Mouse (Mus musculus) C2C12 (cell line): ENCODE measurements around the gene Pde4c. TPM values are rescaled to one million over a fixed set of nuclear protein-coding genes. Genes with fewer than 3 reads are reported as not detected.

Experiments
- H3K27me3 ChIP-seq: one replicate; pipeline ENCODE4 v1.6.1; 2011; ENCODE audit not compliant: control insufficient read depth, insufficient read depth, insufficient read length
- H3K36me3 ChIP-seq: one replicate; pipeline ENCODE4 v1.6.1; 2011; ENCODE audit not compliant: control insufficient read depth, insufficient read depth
- H3K4me3 ChIP-seq: one replicate; pipeline ENCODE4 v1.5.1; 2011; ENCODE audit warnings: mild to moderate bottlenecking, control low read depth; ENCODE audit not compliant: poor library complexity, insufficient read depth, severe bottlenecking
- H3K79me2 ChIP-seq: one replicate; pipeline ENCODE4 v1.6.1; 2011; ENCODE audit not compliant: control insufficient read depth, insufficient read depth
- H3K79me3 ChIP-seq: one replicate; pipeline ENCODE4 v1.6.1; 2011; ENCODE audit warnings: low read depth, control low read depth
- H3ac ChIP-seq: one replicate; pipeline ENCODE3; 2011; ENCODE audit warnings: low read depth; ENCODE audit not compliant: control insufficient read depth, insufficient read length
- CEBPB ChIP-seq: IDR thresholded peaks from one replicate; pipeline ENCODE4 v1.6.1; 2011; ENCODE audit warnings: low read depth, mild to moderate bottlenecking, control low read depth, moderate library complexity
- CTCF ChIP-seq: IDR thresholded peaks from one replicate; pipeline ENCODE4 v1.5.1; 2011; ENCODE audit not compliant: control insufficient read depth, insufficient read depth, insufficient read length
- FOSL1 ChIP-seq: IDR thresholded peaks from one replicate; pipeline ENCODE4 v1.8.0; 2011; ENCODE audit warnings: mild to moderate bottlenecking, low read length; ENCODE audit not compliant: poor library complexity, insufficient read depth, severe bottlenecking
- MAX ChIP-seq: IDR thresholded peaks from one replicate; pipeline ENCODE4 v1.6.1; 2011; ENCODE audit warnings: mild to moderate bottlenecking, control low read depth
- MYOD1 ChIP-seq: IDR thresholded peaks from one replicate; pipeline ENCODE4 v1.6.1; 2011; ENCODE audit warnings: low read depth; ENCODE audit not compliant: control insufficient read depth, insufficient read length
- MYOG ChIP-seq: IDR thresholded peaks from one replicate; pipeline ENCODE4 v1.6.1; 2011; ENCODE audit not compliant: control insufficient read depth, insufficient read length; ENCODE audit errors: extremely low read depth
- USF1 ChIP-seq: IDR thresholded peaks from one replicate; pipeline ENCODE4 v1.6.1; 2011; ENCODE audit warnings: low read depth, mild to moderate bottlenecking, control low read depth, moderate library complexity
- polyA plus RNA-seq: library from polyadenylated mRNA; unstranded; fragments of >200 nt; fragmentation: generic; extraction: Trizol; gene quantifications from one replicate; pipeline ENCODE4 v1.2.1, GENCODE M21; 2012; ENCODE audit warnings: missing spikeins

The Pde4c gene
- polyA plus RNA-seq, 1 experiment: 0.01 TPM

- H3K27me3 ChIP-seq: no peaks in the 10 kb centered on the region
- TF ChIP-seq FOSL1: no peak
- TF ChIP-seq MYOG: no peak
- no peak for TF ChIP-seq MAX
- H3K4me3 ChIP-seq: no peak overlapping the region
- peaks cover 3% of the 10 kb centered on the region for H3K79me3 ChIP-seq
- H3K79me2 ChIP-seq: peaks cover 15% of the 10 kb centered on the region
- no peak overlapping the region for H3ac ChIP-seq
- peaks cover 18% of the 10 kb centered on the region for H3K36me3 ChIP-seq
Observed at GRCm38 (mm10) chr8:70758616-70759561, 35.4 kb downstream of the Pde4c start.

GRCm38 (mm10) chr8:70760350-70760749 is 36.8 kb downstream of the Pde4c start:
- H3K79me2 ChIP-seq: peaks cover 24% of the 10 kb centered on the region
- peaks cover 28% of the 10 kb centered on the region for H3K36me3 ChIP-seq
- TF ChIP-seq MYOG: no peak
- no peak for TF ChIP-seq CEBPB
- no peak for TF ChIP-seq FOSL1
- TF ChIP-seq USF1: no peak
- TF ChIP-seq MAX: no peak
- no peak for TF ChIP-seq MYOD1
- TF ChIP-seq CTCF: no peak
- H3ac ChIP-seq: peak overlapping the region; percentile 80
- no peaks in the 10 kb centered on the region for H3K27me3 ChIP-seq
- H3K4me3 ChIP-seq: peak overlapping the region; percentile 60
- H3K79me3 ChIP-seq: peaks cover 4% of the 10 kb centered on the region

- Histone ChIP-seq H3K4me3 (peak within 1 kb of the TSS; percentile 60), H3ac (peak within 1 kb of the TSS; percentile 80), H3K36me3 (peaks cover 28% of the 10 kb centered on the region), H3K27me3 (no peaks in the 10 kb centered on the region), H3K79me2 (peaks cover 25% of the 10 kb centered on the region), H3K79me3 (peaks cover 5% of the 10 kb centered on the region)
- TF ChIP-seq CEBPB (no peak), MAX (peak; percentile 69), FOSL1 (no peak), MYOG (no peak), USF1 (peak; percentile 47)
Observed at GRCm38 (mm10) chr8:70760775-70761406, 37.4 kb downstream of the Pde4c start, which contains the start of gene Mpv17l2. Gene Mpv17l2 (minus strand): TSS chr8:70760946.

GRCm38 (mm10) chr8:70762118-70762517 is 38.6 kb downstream of the Pde4c start:
- Histone ChIP-seq H3K4me3 (no peak overlapping the region), H3ac (no peak overlapping the region), H3K27me3 (no peaks in the 10 kb centered on the region), H3K79me3 (peaks cover 5% of the 10 kb centered on the region), H3K36me3 (peaks cover 19% of the 10 kb centered on the region), H3K79me2 (peaks cover 25% of the 10 kb centered on the region)
- TF ChIP-seq CTCF (no peak), MAX (no peak), MYOD1 (no peak), CEBPB (no peak), USF1 (no peak), FOSL1 (no peak), MYOG (no peak)

- H3K36me3 ChIP-seq: peaks cover 18% of the 10 kb centered on the region
- H3K79me2 ChIP-seq: peaks cover 25% of the 10 kb centered on the region
- TF ChIP-seq CTCF (peak; percentile 41), CEBPB (no peak), MYOD1 (no peak), MYOG (no peak), USF1 (no peak), MAX (peak; percentile 26), FOSL1 (no peak)
- H3ac ChIP-seq: no peak overlapping the region
- H3K27me3 ChIP-seq: no peaks in the 10 kb centered on the region
- H3K4me3 ChIP-seq: no peak overlapping the region
- H3K79me3 ChIP-seq: peaks cover 5% of the 10 kb centered on the region
Observed at GRCm38 (mm10) chr8:70763354-70763753, 39.8 kb downstream of the Pde4c start.

DNA sequence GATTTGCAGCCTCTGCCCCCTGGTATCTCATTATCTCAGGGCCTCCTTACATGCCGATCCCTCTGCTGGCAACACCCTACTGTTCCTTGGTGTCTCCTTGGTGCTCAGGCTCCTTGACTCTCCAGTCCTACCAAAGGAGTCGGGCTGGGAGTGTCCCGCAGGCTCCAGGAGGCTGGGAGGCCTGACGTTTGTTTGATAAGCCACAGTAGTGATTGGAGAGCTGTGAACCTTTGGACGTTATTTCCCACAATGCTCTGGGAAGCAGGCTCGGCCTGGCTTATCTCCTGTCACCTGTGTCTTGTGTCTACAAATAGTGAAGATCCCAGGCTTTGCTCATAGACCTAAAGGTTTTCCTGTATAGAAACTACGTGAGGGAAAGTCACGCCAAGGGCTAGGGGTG is 40.5 kb downstream of the Pde4c start:
- TF ChIP-seq FOSL1 (no peak), USF1 (no peak), MYOG (no peak)
- no peaks in the 10 kb centered on the region for H3K27me3 ChIP-seq
- H3K36me3 ChIP-seq: peaks cover 24% of the 10 kb centered on the region
- H3ac ChIP-seq: no peak overlapping the region
- H3K79me3 ChIP-seq: peaks cover 5% of the 10 kb centered on the region
- peaks cover 25% of the 10 kb centered on the region for H3K79me2 ChIP-seq
- no peak overlapping the region for H3K4me3 ChIP-seq
